Mouse (Mus musculus) liver (tissue): ENCODE measurements around the gene Ube2r2.

ENCODE experiments used
- DNase-seq: peaks from one replicate; pipeline ENCODE4 v3.0.0-alpha.2; 2020; ENCODE audit warnings: mixed read lengths

Gene Ube2r2

DNA sequence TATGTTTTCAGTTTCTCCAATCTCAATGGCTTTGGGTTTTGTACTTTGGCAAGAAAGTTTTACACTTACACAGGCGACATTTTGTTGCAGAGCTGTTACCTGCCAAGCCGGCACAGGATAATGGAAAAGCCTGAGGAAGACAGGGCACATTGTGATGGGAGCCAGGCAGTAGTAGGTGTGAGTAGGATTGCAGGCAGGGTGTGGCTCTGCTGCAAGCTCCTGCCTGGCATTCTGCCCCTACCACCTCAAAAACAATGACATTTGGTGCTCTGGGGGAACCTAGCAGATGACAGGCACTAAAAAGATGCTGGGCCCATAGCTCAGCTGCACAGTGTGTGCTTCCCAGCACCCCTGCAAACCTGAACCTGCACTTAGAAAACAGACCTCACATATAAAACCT lies 54.3 kb downstream of the Ube2r2 start:
- DNase-seq = no peak

DNA sequence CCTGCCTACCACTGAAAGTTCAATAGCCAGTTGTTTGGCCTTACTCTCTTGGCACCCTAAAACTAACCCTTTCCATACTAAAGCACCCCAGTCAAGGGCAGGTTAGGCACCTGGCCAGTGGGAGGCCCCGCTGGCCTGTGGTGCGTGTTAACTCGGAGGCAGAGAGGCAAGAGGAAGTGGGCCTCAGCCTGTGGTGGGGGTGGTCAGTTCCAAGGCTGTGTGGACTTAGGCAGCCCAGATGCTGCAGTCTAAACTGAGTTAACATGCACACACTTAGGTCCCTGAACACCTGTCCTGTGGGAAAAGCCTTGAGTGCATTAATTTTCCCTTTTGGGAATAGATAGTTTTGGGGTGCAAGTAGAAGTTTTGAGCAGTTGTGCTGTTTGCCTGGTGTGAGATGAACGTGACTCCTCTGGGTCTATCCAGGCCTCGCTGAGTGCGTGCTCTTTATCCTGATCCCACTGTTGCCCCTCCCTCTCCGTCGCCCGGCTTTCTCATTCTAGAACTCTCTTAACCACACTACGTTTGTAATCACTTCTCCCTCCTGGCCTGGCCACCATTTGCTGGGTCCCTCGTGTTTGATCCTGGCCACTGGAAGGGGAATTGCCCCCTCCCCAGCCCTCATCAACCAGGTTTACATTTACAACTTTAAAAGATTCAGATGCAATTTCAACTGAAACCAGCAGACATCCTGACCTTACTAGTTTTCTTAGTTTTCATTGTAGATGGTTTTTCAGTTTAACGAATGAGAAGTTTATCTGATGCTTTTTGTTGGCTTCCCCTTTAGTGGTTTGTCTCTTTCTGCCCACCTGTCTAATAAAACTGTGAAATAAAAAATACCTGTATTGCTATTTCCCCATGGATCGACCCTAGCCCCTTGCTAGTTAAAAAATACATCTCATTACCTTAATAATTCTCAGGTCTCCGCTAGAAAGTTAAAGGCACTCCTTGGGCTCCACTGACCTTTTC lies 57.3 kb downstream of the Ube2r2 start:
- no peak for DNase-seq

DNA sequence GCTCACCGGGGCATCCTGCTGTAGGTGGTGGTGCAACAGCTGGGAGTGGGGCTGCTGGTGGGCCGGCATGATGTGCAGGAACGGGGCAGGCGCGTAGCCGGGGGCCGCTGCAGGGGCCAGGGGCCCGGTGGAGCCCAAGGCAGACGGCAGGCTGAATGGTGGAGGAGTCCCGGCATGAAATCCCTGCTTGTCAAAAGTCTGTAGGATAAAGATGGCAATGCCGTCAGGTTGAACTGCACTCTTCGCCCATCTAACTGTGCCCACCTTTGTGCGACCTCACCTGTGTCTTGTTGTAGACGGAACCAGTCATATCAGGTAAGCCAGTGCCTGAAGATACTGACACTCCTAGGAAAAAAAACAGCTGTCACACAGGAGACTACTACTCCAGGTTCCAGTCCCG lies 59.8 kb downstream of the Ube2r2 start:
- DNase-seq = no peak

DNA sequence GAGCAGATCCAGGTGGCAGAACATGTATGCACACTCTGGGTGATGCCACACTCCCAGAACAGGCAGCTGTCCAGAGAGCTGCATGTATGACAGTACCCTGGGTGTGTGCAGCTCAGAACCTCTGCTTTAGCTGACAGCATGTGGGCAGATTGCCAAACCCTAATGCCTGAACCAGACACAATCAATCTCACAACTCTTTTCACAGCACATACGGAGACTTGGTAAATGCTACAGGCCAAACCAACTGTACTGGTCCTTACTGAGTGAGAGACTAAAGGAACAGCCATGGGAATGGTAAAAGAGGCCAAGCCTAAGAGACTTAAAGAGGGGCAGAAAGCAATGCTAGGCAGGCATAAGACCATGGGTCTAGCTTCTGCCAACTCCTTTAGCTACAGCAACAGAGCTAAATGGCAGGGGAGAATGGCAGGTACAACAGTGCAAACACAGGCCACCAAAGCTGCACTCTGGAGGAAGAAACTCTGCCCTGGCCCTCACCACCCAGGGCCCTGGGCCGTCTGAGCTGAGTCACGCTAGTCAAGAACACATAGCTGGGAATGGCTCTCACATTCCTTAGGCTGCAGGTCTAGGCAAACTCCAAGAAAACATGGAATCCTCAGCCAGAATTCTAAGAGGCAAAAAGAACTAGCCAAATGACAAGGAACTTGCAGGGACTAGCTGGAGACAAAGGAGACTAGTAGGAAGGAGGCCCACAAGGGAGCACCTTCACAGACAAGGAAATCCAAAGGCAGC lies 61.5 kb downstream of the Ube2r2 start:
- DNase-seq = no peak

DNA sequence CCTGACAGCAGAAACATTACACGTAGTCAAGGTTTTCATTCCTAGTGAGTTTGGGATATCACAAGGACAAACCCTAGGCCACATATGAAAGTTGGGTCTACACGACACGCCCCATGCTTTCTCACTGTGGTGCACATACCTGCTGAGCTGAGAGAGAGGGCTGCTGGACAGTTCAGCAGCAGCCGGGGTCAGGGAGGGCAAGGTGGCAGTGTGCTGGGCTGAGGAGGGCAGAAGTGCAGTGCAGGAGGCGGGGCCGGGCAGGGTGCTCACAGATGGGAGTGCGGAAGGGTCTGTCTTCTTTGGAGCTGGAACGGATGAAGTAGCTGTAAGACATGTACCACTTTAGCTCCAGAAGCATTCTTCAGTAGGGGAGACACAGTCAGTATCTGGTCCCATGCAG lies 66.6 kb downstream of the Ube2r2 start:
- no peak for DNase-seq

DNA sequence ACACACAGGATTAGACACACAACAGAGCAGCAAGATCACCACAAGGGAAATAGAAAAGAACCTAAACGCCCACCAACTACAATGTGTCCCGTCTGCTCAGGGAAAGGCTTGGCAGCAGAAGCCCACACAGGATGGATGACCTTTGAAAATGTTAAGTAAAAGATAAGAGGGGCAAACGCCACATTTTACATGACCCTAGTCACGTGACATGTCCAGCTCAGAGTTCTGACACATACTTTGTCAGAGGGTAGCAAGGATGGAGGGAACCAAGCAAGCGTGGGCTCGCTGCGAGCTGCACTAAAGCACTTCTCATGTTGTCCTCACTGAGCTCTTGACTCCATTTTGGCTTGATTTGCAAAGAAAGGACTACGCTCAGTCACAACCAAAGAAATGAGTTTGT lies 70.2 kb downstream of the Ube2r2 start:
- DNase-seq = no peak

DNA sequence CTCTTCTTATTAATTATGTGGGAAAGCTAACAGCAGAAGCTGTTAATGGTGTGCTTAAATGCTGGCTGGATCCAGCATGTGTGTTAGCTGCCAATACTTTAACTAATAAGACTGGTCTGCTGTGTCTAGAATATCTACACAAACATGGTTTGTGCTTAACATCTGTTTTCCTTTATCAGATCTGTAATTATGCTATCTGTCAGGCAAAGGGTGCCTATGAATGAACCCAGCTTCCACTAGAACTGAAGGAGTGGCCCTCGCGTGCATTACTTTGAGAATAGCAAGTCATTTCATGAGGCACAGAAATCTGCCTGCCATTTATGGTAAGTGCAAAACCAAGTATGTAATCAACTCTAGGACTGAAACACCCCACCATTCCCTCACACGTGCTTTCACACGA lies 72.5 kb downstream of the Ube2r2 start:
- DNase-seq = no peak

DNA sequence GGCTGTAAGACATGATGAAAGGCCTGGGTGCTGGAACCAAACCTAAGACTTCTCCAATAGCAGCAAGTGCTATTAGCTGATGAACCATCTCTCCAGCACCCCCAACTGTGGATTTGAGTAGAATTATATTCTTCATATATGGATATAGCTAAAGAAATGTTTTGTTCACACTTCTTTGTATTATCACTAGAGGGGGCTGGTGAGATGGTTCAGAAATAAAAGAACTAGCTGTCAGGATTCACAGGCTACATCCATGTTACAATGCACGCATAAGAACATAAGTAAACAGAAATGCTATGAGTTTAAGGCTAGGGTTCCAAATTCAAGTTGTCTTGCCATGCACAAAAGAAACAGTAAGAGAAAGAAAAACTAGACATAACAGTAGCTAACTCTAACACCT lies 89.9 kb downstream of the Ube2r2 start:
- DNase-seq = no peak

DNA sequence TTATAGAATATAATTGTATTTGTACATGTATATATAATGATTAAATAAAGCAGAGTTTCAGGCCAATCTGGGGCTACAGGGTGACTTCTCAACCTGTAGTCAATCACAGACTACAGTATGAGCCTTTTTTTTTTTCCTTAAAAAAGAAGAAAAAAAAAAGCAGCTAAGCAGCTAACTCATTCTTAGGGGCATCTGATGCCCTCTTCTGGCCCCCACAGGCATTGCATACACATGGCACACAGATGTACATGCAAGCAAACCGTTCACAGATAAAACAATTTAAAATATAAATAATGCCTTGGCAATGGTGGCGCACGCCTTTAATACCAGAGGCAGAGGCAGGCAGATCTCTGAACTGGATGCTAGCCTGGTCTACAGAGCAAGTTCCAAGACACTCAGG lies 90.8 kb downstream of the Ube2r2 start:
- peak; percentile 59 for DNase-seq

DNA sequence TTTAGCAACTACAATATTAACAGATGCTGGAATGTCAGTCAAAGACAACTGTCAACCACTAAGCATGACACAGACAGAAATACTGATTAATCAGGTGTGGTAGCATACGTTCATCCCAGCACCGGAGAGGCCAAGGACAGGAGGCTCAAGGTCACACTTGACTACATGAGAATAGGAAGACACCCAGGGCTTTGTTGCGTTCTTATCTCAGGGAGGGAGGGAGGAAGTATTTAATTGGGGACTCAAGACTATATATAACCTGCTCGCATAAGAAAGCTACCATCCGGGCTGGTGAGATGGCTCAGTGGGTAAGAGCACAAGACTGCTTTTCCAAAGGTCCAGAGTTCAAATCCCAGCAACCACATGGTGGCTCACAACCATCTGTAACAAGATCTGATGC lies 100.1 kb downstream of the Ube2r2 start:
- no peak for DNase-seq

DNA sequence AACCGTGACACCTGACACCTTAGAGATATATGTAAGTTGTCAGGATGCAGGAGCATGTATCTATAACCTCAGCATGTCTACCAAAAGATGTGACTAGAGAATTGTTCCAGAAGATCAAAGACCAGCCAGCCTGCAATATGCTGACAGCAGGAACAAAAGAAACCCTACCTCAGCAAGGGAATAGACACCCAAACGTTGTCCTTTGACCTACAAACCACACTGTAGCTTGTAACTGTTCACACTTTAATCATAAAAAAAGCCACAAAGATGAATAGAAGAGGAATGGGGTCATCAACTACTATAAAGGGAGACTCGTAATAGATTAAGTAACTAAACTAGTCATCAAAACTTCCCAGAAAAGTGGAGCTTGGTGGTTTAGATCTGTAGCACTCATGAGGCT lies 105.4 kb downstream of the Ube2r2 start:
- DNase-seq = no peak
